Mouse (Mus musculus) brain, embryonic 18.5 days (tissue): ENCODE measurements around the gene 4930518I15Rik.
"Not testable (repeated sequence)": the region's sequence is repeated elsewhere in the genome, so short reads cannot be mapped to it uniquely, and the experiment has no call there.

ENCODE experiments used
- DNase-seq: peaks from one replicate; pipeline ENCODE4 v3.0.0-alpha.2; 2012; ENCODE audit warnings: low read depth, low spot score

4930518I15Rik gene

DNA sequence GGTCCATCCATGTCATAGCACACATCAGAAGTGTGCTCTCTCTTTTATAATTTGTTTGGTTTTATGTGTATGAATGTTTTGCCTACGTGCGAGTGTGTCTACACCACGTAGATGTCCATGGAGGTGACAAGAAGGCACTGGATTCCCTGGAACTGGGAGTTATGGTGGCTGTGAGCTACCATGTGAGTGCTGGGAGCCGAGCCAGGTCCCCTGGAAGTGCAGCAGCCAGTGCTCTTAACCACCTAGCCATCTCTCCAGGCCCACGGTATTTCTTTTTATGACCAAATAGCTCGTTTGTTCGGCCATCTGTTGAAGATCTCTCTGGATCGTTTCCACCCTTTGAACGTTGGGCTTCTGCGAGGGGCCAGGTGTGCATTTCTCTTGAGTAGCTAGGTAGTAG, 14.4 kb downstream of the 4930518I15Rik start:
- DNase-seq: no peak

DNA sequence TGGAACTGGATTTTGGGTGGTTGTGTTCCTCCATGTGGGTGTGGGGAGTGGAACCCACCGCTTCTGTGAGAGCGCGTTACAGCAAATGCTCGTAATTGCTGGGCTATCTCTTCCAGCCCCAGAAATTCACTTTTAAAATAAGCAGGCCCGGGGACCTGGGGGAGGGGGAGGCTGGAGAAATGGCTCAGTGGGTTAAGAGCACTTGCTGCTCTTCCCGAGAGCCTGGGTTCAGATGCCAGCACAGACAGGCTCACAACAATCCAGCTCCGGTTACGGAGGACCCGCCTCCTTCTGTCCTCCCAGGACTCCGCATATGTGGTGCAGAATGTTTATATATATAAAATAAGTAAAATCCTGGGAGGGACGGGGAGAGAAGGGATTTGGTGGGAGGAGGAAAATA, 15.0 kb downstream of the 4930518I15Rik start:
- no peak for DNase-seq

DNA sequence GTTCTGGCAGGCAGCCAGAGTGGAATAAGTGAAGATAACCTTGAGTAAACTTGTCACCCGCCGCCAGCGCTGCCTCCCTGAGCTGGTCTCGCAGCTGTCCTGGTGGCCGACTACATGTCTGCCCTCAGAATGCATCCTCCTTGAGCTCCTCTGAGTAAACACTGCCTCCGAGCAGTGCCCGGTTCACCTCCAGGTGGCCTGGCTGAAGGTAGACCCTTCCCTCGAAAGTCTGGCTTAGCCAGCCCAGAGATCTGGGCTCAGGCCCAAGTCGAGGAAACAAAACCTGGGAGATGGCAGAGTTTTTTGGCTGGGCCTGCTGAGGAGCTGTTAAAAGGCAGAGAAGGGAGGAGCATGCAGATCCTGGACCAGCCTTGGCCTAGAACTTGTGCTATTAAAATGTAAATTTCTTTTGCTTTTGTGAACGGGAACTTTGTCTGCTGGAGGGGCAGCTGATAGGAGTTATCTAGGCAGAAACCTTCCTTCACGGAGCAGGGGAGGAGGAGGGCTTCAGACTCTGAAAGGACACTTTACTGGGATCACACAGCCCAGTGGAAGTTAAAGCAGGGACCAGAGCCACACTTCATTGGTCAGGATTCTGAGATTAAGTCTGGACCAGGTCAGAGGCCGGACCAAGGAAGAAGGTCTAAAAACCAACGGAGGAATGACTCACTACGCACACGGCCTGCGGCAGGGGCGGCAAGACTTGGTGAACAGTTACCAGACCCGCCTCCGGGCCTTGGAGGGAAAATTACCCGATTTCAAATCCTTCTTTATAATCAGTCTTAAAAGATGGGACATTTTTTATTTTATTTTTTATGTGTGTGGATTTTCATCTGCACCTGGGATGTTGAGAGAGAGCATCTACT, 15.7 kb downstream of the 4930518I15Rik start:
- DNase-seq: no peak

DNA sequence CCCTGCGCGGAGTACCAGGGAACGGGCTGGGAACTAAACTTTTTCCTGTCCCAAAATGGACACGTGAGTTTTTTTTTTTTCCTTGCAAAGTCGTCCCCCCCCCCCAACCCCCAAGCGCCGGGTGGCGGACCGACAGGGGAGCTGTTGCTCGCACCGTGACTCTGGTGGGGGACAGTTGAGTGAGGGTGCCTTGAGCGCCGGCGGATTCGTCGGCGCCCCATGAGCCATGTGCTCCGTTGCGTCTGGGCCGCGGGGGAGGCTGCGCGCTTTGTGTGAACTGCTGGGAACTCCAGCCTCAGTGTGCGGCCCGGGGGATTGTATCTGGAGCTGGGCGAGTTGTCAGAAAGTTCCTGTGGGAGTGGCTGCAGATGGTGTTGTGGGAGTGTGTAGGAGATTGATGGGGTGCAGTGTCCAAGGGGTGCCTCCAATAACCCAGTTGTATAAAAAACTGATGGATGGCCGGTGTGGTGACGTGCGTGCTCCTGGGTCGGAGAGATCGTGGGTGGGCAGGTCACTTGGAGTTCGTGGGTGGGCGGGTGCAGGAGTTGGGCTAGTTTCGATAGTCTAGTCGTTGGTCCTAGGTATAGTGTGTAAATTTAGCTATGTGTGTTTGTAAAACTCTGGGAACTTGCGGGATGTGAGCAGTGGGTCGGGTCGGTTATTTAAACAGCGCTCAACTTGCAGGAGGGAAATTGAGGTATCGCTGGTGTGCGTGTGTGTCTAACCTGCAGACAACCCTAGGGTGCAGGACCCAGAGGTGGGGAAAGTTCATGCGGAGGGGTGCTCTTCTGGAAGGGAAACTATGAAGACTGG, 16.5 kb downstream of the 4930518I15Rik start:
- DNase-seq: no peak

DNA sequence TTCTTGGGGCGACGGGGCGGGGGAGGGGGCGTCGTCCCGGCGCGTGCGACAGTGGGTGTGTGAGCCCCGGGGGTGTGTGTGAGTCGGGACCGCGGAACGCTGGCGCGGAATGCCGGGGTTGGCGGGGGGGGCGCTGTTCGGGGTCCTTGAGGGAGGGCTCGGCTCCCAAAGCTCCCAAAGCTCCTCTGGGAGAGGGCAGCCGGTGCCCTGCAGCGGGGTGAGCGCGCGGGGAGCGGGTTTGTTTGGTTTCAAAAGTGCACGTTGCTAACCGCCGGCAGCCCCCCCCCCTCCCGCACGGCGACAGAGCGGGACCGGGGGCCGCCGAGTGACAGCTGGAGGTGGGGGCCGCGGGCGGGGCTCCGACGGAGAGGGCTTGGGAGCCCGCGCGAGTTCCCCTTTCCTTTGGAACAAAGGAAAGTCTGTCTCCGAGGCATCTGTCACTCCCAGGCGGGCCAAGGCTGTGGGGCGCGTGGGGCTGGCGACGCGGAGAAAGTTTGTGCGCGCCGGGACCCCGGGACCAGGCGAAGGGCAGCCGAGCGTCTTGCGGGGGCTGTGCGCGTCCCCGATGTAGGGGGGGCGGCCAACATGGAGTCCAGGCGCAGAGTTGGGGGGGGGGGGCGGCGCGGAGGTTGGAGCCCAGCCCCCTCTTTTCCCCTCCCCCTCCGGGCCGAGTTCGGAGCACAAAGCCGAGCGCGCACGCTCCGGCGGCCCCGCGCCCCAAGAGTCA, 17.3 kb downstream of the 4930518I15Rik start:
- no peak for DNase-seq

DNA sequence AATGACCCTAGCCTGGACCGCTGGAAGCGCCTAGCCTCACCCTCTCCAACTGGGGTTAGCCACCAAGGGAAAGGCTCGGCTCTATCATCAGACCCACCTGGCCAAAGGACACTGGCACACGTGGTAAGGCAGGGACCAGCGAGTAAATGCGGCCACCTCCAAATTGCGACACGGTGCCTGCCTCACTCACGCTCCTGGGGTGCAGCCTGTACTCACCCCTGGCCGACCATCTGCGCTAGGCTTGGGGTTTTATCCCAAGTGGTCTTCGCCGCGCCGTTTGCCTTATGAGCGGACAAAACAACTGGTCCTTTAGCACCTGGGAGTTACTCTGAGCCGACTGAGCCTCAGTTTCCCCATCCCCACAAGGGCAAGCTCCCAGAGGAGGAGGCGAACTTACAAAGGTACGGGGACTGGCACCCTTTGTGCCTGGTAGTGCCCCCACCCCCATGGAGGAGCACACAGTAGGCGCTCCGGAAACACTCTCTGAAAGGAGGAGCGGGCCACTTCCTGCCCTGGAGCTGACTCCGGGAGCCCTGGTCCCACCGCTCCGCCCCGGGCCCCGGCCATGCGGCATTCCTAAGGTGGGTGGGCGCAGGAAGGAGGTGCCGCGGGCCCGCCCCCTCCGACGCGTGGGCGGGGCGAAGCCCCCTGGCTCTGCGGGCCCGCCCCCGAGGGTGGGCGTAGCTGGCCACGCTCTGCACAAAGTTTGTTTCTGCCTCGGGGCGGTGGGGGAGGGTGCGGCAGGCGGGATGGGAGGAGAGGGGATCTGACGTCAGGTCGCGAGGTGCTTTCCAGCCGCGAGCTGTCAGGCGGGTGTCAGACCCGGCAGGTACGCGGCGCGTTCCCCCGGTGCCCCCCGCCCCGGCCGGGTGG, 18.2 kb downstream of the 4930518I15Rik start, which contains the start of gene Tgif2:
Gene Tgif2, plus strand, starts transcription at position 689 of the 873 bp plus-strand sequence.
- DNase-seq: no peak

DNA sequence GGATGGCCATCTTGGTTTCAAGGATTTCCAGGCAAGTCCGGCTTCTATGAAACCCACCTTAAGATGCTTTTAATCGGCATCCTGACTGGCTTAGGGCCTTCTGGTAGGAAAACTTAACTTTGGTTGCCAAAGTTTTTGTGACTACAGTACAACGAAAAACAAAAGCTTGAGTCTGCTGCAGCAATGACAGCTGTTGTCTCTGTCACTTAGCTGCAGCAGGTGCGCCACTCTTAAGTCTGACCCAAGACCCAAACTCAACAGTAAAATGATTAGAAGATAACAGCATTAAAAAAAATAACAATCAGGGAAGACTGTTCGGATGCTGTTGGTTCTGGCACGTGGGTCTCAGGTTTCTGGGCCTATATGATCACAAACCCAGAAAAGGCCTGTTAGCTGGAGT, 18.9 kb downstream of the 4930518I15Rik start:
- DNase-seq: no peak

DNA sequence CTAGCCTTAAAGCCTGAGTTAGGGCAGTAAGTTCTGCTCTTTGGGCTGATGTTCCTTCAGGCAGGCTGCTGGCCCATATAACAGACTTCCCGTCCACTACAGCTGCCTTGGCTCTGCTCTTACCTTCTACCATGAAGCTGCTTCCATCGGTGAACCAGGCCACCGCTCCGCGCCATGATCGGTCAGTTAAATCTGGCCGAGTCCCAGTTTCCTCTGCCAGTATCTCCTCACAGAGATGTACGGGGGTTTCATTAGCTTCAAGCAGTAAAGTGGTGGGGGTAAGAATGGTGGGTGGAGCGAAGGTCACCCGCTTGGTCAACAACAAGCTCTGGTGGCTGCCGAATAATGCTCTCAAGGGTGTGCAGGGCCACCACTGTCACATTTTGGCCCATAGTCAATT, 23.4 kb downstream of the 4930518I15Rik start:
- DNase-seq: no peak

DNA sequence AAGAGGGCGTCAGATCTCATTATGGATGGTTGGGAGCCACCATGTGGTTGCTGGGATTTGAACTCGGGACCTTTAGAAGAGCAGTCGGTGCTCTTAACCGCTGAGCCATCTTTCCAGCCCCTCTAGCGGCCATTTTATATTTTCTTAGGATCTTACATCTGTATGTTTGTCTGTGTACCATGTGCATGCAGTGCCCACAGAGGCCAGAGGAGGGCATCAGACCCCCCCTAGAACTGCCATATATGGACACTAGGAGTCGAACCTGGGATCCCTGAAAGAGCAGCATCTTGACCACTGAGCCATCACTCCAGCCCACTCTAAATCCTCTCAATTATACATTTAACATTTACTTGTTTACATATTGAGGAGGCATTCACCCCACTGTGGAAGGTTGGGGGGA, 32.6 kb downstream of the 4930518I15Rik start:
- DNase-seq: not testable (repeated sequence)

DNA sequence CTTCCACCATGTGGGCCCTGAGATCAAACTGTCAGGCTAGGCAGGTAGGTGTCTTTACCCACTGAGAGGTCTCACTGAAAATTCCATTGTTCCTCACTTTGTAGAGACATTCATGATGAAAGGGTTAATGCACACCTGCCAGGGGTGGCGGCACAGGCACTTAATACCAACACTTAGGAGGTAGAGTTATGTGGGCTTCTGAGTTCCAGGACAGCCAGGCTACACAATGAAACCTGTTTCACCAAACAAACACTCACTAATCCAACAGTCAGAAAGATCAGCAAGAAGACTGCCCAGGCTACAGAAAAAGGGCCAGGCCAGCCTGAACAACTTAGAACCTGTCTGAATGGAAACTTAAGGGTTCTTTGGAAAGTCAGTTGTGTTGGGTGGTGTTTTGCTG, 41.6 kb downstream of the 4930518I15Rik start:
- DNase-seq: no peak

DNA sequence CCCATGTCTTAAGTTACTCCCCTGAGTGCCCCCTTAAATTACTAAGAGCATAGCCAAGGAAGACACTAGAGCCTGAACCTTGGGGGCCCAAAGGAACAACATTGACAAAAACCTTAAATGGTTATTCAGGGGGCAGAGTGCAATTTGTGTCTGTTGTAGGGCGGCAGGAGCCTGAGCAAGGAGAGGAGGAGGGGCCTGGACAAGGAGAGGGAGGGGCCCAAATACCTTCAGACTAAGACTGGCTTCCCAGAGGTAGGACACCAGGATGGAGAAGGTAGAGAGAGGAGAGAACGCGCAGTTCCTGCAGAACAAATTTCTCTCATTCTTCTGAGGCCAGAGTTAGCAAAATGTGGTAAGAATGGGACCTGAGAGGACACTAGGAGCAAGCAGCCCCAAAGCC, 42.3 kb downstream of the 4930518I15Rik start:
- DNase-seq: no peak

DNA sequence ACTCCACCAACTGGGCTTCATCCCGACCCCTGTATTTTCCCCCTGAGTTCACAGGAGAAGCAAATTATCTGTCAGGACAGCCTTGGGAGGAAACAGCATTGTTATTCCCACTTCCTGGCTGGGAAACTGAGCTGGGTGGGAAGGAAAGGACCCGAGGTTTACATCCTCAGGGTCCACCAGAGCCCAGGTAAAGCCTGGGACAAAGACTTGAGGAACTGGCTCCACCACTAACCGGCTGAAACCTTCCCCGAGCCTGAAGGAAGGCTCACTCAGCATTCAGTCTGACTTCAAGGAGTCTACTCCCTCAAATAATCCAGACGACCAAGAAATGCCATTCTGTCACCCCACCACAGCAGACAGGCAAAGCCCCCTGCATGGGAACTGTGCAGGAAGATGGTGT, 42.9 kb downstream of the 4930518I15Rik start:
- DNase-seq: no peak

DNA sequence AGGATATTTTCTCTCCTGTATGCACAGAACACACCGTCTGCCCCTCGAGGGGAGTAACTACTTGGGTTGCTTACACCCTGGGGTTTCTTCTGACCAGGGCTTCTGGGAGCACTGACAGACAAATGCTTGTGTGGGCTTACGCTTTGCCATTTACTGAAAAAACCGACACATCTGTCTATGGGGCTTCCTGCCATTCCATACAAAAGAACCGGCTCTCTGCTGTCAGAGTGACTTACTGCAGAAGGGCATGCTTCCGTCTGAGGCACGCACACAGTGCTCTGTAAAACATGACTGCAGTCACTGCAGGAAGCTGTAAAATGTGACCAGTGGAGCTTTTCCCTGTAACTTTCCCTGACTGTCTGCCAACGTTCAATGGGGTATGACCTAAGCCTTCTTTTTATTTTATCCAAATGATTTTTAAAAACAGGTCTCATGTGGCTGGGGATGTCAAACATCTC, 43.4 kb downstream of the 4930518I15Rik start:
- DNase-seq: no peak

DNA sequence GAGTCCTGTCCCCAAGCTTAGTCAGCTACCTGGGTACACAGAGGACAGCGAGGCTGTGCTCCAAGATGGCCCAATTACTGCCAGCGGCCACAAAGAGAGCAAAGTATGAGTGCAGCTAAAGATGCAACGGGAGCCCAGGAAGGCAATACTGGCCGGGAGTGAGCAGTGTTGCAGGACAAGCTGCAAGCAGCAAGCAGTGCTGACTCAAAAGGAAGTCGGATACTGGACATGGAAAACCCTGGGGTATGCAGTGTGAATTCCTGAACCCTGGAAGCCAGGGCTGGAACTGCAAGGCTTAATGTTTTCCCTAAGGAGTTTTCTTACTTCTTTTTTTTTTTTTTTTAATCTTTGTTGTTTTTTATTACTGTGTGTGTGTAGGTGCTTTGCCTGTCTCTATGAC, 46.2 kb downstream of the 4930518I15Rik start:
- no peak for DNase-seq

DNA sequence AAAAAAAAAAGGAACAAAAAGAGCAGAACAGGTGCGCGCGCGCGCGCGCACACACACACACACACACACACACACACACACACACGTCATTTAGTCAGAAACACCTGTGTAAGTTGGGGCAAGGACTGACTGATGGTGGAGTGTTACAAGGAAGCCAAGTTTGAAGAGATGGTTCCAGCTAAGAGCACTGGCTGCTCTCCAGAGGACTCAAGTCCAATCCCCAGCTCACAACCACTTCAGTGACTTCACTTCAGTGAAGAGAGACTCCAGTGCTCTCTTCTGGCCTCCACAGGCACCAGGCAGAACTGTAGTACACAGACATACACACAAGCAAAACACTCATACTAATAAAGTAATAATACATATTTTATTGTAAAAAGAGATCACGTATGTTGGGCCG, 47.0 kb downstream of the 4930518I15Rik start:
- DNase-seq: no peak

DNA sequence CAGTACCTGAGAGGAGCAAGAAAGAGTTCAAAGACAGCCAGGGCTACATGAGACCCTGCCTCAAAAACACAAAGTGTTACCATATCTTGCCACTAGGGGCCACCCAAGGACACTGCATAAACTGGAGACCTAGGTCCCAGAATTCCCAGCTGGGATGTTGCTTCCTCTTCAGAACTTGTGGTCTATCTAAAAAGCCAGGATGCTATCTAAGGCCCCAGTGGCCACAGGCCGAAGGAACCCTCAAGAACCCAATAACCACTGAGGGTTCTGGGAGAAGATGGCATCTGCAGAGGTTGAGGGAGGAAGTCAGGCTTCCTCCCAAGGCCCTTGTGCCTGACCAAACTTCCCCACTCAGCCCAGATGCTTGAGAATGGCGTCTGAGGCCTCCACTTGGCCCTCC, 48.2 kb downstream of the 4930518I15Rik start:
- peak; percentile 30 for DNase-seq

DNA sequence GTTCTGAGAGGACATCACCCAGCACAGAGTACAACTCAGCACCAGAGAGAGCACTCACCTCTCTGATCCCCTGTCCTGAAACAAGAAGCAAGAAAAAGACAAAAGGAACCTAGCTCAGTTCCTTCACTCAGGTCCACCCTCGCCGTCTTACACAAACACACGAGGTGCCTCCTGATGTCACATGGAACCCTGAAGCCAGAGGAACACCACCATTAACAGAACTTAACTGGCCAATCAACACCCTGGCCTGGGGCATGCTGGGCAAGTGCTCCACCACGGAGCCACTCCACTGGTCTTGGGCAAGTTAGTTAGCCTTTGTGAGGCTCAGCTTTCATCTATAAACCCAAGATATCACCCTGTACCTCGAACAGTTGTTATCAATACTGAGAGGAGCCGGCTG, 50.9 kb downstream of the 4930518I15Rik start:
- no peak for DNase-seq
